Mouse (Mus musculus): Measurements from ENCODE around the gene Ptpdc1. TPM values are rescaled to one million over a fixed set of nuclear protein-coding genes. Genes with fewer than 3 reads are reported as not detected.

The Ptpdc1 gene
- polyA plus RNA-seq, 1 experiment from 2014 or later = 25.2 TPM

DNA sequence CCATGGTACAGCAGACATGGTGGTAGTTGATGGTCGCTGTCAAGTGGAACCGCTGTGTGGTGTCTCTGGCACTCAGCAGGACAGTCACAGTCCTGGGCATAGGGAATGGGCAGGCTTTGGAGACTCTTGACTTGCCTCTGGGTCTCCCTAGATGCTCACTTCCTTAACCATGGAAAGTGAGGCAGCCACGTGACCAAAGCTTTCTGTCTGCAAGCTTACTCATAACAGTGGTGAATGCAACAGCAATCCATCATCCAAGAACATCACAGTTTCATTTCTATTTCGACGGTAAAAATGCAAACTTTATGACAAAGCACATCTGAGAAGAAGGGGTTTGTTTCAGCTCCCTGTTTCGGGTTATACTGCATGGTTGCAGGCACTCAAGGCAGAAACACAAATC is 17.6 kb upstream of the Ptpdc1 start:
- ATAC-seq (ENCODE audit: low read depth) = no peak
- Histone ChIP-seq H3K27me3 (ENCODE audit: control insufficient read depth, insufficient read depth, low read length) (no peaks in the 10 kb centered on the region), H3K4me3 (ENCODE audit: low read depth, low read length) (no peak overlapping the region), H3K36me3 (ENCODE audit: control insufficient read depth, insufficient read depth, low read length) (no peaks in the 10 kb centered on the region), H3K4me1 (ENCODE audit: control insufficient read depth, insufficient read depth, low read length) (no peaks in the 10 kb centered on the region), H3K9ac (replicated peaks; ENCODE audit: low read depth, low read length) (no peak overlapping the region), H3K9me3 (ENCODE audit: control insufficient read depth, low read length) (no peaks in the 10 kb centered on the region), H3K4me2 (ENCODE audit: low read depth, low read length) (no peak overlapping the region), H3K27ac (ENCODE audit: low read depth, low read length) (no peak overlapping the region)
- WGBS = 94% methylated on average over 6 of the region's 6 CpGs

DNA sequence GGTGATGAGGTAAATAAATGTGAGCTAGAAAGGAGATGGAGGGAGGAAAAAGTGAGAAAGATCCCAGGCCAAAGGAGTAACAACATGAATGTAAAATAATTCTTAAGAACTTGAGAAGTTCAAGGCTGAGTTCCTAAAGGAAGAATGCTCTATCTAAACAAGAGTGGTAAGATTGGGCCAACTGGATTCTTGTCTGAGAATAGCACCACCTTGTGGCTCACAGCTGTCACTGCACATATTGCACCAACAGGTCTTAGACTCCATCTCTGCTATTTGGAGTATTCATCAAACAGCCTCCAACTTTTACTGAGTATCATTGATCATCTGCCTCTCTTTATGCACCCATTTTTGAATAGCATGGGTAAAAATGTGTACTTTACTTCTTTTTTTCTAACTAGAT is 14.1 kb upstream of the Ptpdc1 start:
- H3K27ac ChIP-seq (ENCODE audit: low read depth, low read length) = no peak overlapping the region
- H3K9ac ChIP-seq (replicated peaks; ENCODE audit: low read depth, low read length) = no peak overlapping the region
- no peak overlapping the region for H3K4me3 ChIP-seq (ENCODE audit: low read depth, low read length)
- no peaks in the 10 kb centered on the region for H3K4me1 ChIP-seq (ENCODE audit: control insufficient read depth, insufficient read depth, low read length)
- H3K4me2 ChIP-seq (ENCODE audit: low read depth, low read length) = no peak overlapping the region
- no peaks in the 10 kb centered on the region for H3K27me3 ChIP-seq (ENCODE audit: control insufficient read depth, insufficient read depth, low read length)
- H3K36me3 ChIP-seq (ENCODE audit: control insufficient read depth, insufficient read depth, low read length) = no peaks in the 10 kb centered on the region
- H3K9me3 ChIP-seq (ENCODE audit: control insufficient read depth, low read length) = no peaks in the 10 kb centered on the region
- ATAC-seq (ENCODE audit: low read depth) = no peak

DNA sequence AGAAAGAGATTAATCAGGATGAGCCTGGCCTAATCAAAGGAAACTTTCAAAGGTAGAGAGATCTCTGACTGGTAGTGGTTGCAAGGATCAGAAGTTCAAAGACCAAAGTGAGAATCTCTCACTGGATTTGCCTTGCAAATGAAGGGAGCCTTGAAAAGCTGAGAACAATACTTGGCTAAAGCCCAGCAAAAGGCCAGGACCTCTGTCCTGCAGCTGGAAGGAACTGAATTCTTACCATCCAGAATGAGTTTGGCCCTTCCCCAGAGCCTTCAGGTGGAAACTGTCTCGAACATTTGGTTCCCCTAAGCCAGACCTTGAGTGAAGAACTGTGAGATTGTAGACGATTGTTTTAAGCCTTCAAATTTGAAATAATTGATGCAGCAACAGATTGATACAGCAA is 12.2 kb upstream of the Ptpdc1 start:
- ATAC-seq (ENCODE audit: low read depth) = no peak
- Histone ChIP-seq H3K27ac (ENCODE audit: low read depth, low read length) (no peak overlapping the region), H3K4me1 (ENCODE audit: control insufficient read depth, insufficient read depth, low read length) (no peaks in the 10 kb centered on the region), H3K4me2 (ENCODE audit: low read depth, low read length) (no peak overlapping the region), H3K9ac (replicated peaks; ENCODE audit: low read depth, low read length) (no peak overlapping the region), H3K9me3 (ENCODE audit: control insufficient read depth, low read length) (no peaks in the 10 kb centered on the region), H3K27me3 (ENCODE audit: control insufficient read depth, insufficient read depth, low read length) (no peaks in the 10 kb centered on the region), H3K36me3 (ENCODE audit: control insufficient read depth, insufficient read depth, low read length) (no peaks in the 10 kb centered on the region), H3K4me3 (ENCODE audit: low read depth, low read length) (no peak overlapping the region)
- WGBS = 46% methylated on average over 2 of the region's 2 CpGs

DNA sequence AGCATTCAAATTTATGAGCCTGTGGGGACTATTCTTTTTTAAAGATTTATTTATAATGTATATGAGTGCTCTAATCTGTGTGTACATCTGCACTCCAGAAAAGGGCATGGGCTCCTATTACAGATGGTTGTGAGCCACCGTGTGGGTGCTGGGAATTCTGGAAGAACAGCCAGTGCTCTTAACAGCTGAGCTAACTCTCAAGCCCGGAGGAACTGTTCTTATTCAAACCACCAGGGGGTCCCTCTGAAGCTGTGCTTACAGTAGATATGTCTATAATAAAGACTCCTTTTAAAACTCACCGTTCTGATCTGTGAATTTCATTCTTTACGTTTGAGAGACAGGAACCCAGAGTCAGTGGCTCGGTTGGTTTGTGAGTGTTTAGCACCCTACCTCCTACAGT is 6.2 kb upstream of the Ptpdc1 start:
- Histone ChIP-seq H3K9ac (replicated peaks; ENCODE audit: low read depth, low read length) (no peak overlapping the region), H3K27me3 (ENCODE audit: control insufficient read depth, insufficient read depth, low read length) (no peaks in the 10 kb centered on the region), H3K9me3 (ENCODE audit: control insufficient read depth, low read length) (no peaks in the 10 kb centered on the region), H3K4me2 (ENCODE audit: low read depth, low read length) (no peak overlapping the region), H3K4me1 (ENCODE audit: control insufficient read depth, insufficient read depth, low read length) (no peaks in the 10 kb centered on the region), H3K4me3 (ENCODE audit: low read depth, low read length) (no peak overlapping the region), H3K36me3 (ENCODE audit: control insufficient read depth, insufficient read depth, low read length) (no peaks in the 10 kb centered on the region), H3K27ac (ENCODE audit: low read depth, low read length) (no peak overlapping the region)
- ATAC-seq (ENCODE audit: low read depth) = no peak
- WGBS = 76% methylated on average over 5 of the region's 5 CpGs

DNA sequence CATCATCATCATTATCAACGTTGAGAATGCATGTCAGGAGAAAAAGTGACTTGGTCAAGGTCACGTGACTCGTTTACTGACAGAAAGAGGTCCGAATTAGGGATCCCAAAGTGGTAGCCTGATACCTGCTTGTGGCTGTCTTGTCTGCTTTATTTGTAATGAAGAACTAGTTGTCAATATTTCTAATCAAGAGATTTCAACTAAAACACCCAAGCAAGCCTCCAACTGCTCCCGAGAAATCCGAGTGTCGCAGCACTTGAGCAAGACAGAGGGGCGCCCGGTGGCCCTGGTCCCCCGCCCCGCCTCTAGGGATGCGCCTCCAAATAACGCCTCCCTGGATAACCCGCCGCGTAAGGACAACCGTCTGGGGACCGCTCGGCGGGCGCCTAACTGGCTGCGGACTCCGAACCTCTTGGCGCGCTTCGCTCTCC is 481 bp downstream of the Ptpdc1 start:
- H3K4me3 ChIP-seq (ENCODE audit: low read depth, low read length) = peak overlapping the region; percentile 87
- H3K27me3 ChIP-seq (ENCODE audit: control insufficient read depth, insufficient read depth, low read length) = no peaks in the 10 kb centered on the region
- 3% methylated on average over 26 of the region's 26 CpGs for WGBS
- H3K9ac ChIP-seq (replicated peaks; ENCODE audit: low read depth, low read length) = peak overlapping the region; percentile 89
- peak; percentile 85 for ATAC-seq (ENCODE audit: low read depth)
- peaks cover 8% of the 10 kb centered on the region; the same call in 1 of the 2 replicates for H3K4me1 ChIP-seq (ENCODE audit: control insufficient read depth, insufficient read depth, low read length)
- H3K36me3 ChIP-seq (ENCODE audit: control insufficient read depth, insufficient read depth, low read length) = no peaks in the 10 kb centered on the region
- H3K9me3 ChIP-seq (ENCODE audit: control insufficient read depth, low read length) = no peaks in the 10 kb centered on the region
- peak overlapping the region; percentile 92 for H3K27ac ChIP-seq (ENCODE audit: low read depth, low read length)
- peak overlapping the region; percentile 60 for H3K4me2 ChIP-seq (ENCODE audit: low read depth, low read length)

DNA sequence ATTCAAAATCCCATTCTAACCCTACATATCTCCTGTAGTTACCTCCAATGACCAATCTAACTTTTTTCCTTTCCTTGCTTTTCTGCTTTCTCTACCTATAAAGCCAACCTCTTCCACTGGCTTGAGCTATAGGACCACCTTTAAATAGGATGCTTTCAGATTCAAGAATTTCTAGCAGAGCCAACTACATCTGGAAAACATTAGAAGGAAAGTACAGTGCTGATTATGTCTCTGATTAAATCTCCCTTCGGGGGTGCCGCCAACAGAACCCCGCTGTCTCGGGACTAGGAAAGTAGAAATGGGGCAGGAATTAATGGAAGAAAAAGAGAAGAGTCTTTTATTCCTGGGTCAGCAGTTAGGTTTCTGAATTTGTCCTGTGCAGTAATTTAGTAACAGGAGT is 6.6 kb downstream of the Ptpdc1 start:
- H3K4me1 ChIP-seq (ENCODE audit: control insufficient read depth, insufficient read depth, low read length) = no peaks in the 10 kb centered on the region
- no peaks in the 10 kb centered on the region; the same call in 1 of the 2 replicates for H3K9me3 ChIP-seq (ENCODE audit: control insufficient read depth, low read length)
- H3K4me3 ChIP-seq (ENCODE audit: low read depth, low read length) = no peak overlapping the region
- ATAC-seq (ENCODE audit: low read depth) = no peak
- H3K27ac ChIP-seq (ENCODE audit: low read depth, low read length) = no peak overlapping the region
- no peaks in the 10 kb centered on the region for H3K36me3 ChIP-seq (ENCODE audit: control insufficient read depth, insufficient read depth, low read length)
- WGBS = 90% methylated on average over 4 of the region's 4 CpGs
- H3K9ac ChIP-seq (replicated peaks; ENCODE audit: low read depth, low read length) = no peak overlapping the region
- H3K27me3 ChIP-seq (ENCODE audit: control insufficient read depth, insufficient read depth, low read length) = no peaks in the 10 kb centered on the region
- H3K4me2 ChIP-seq (ENCODE audit: low read depth, low read length) = no peak overlapping the region

DNA sequence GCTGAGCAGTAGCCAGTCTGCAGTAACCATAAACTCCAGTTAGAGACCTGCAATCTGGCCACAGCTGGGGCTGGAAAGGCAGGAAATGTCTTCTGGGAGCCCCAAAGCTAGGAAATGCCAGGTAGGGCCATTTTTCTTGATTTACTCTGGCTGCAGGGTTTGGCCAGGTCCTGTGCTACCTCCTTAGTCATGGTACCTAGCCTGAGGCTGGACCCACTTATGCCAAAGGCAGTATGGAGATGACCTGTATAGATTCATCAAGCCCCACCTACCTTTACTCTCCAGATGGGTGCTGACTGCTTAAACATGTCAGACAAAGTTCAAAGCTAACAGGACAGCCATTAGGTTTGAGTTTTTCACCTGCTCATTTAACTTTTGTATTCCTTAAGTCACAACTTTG is 7.7 kb downstream of the Ptpdc1 start:
- Histone ChIP-seq H3K27me3 (ENCODE audit: control insufficient read depth, insufficient read depth, low read length) (no peaks in the 10 kb centered on the region), H3K36me3 (ENCODE audit: control insufficient read depth, insufficient read depth, low read length) (no peaks in the 10 kb centered on the region), H3K9me3 (ENCODE audit: control insufficient read depth, low read length) (no peaks in the 10 kb centered on the region; the same call in 1 of the 2 replicates), H3K4me2 (ENCODE audit: low read depth, low read length) (no peak overlapping the region), H3K4me1 (ENCODE audit: control insufficient read depth, insufficient read depth, low read length) (no peaks in the 10 kb centered on the region), H3K27ac (ENCODE audit: low read depth, low read length) (no peak overlapping the region), H3K9ac (replicated peaks; ENCODE audit: low read depth, low read length) (no peak overlapping the region), H3K4me3 (ENCODE audit: low read depth, low read length) (no peak overlapping the region)
- ATAC-seq (ENCODE audit: low read depth) = no peak

DNA sequence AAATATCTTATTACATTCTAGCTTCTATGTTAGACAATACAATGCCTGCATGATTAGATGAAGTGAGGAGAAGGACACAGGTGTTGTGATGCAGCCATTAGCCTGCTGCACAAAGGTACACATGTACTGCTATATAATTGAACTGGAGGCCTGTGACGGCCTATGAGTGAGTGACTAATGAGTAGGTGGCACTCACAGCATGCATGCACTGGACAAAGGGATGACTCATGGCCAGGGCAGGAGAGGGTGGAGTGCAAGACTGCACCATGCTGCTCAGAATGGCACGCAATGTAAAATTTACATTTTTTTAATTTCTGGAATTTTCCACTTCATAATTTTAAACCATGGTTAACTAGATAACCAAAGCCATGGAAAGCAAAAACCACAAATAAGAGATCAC is 10.9 kb downstream of the Ptpdc1 start:
- no peaks in the 10 kb centered on the region for H3K27me3 ChIP-seq (ENCODE audit: control insufficient read depth, insufficient read depth, low read length)
- H3K27ac ChIP-seq (ENCODE audit: low read depth, low read length) = no peak overlapping the region
- no peaks in the 10 kb centered on the region; the same call in 1 of the 2 replicates for H3K9me3 ChIP-seq (ENCODE audit: control insufficient read depth, low read length)
- H3K4me3 ChIP-seq (ENCODE audit: low read depth, low read length) = no peak overlapping the region
- H3K4me2 ChIP-seq (ENCODE audit: low read depth, low read length) = no peak overlapping the region
- no peaks in the 10 kb centered on the region for H3K36me3 ChIP-seq (ENCODE audit: control insufficient read depth, insufficient read depth, low read length)
- no peaks in the 10 kb centered on the region for H3K4me1 ChIP-seq (ENCODE audit: control insufficient read depth, insufficient read depth, low read length)
- H3K9ac ChIP-seq (replicated peaks; ENCODE audit: low read depth, low read length) = no peak overlapping the region
- no peak for ATAC-seq (ENCODE audit: low read depth)
- 74% methylated on average over 2 of the region's 2 CpGs for WGBS

DNA sequence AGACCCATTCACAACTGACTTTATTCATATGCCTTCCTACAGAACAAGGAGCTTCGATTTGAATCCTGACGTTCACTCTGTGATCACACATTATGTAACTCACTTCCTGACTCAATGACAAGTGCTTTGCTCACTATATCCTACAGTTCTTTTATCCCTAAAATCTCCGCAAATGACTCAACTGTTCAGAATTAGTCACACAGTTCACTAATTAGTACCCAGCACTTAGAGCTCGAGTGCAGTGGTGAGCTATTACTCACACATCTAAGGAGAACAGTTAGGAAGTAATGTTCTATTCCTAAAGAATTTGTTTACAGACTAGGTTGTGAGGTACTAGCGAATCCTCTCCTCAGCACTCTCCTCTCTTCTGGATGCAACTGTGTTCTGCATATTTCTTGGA is 16.4 kb downstream of the Ptpdc1 start:
- H3K4me2 ChIP-seq (ENCODE audit: low read depth, low read length) = no peak overlapping the region
- WGBS = 68% methylated on average over 5 of the region's 5 CpGs
- no peaks in the 10 kb centered on the region for H3K36me3 ChIP-seq (ENCODE audit: control insufficient read depth, insufficient read depth, low read length)
- no peak overlapping the region for H3K9ac ChIP-seq (replicated peaks; ENCODE audit: low read depth, low read length)
- ATAC-seq (ENCODE audit: low read depth) = no peak
- H3K4me3 ChIP-seq (ENCODE audit: low read depth, low read length) = no peak overlapping the region
- H3K27me3 ChIP-seq (ENCODE audit: control insufficient read depth, insufficient read depth, low read length) = no peaks in the 10 kb centered on the region
- no peaks in the 10 kb centered on the region for H3K4me1 ChIP-seq (ENCODE audit: control insufficient read depth, insufficient read depth, low read length)
- H3K27ac ChIP-seq (ENCODE audit: low read depth, low read length) = no peak overlapping the region
- H3K9me3 ChIP-seq (ENCODE audit: control insufficient read depth, low read length) = no peaks in the 10 kb centered on the region

DNA sequence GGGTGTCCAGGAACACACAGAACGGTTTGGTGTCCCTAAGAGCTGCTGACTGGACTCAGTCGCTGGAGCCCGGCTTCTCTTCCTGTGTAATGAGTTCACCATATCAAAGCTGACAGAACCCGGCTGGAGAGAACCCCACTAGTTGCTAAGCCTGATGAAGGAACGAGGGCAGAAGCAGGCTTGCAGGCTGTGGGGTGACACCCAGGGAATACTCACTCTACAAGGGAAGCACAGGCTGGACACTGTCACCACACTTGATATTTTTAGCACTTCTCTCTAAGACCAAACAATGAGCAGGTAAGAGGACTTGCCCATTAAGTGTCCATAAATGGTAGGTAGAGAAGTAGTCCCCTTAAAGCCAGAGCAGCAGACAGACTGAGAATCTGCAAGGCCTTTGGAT is 20.9 kb downstream of the Ptpdc1 start:
- H3K4me1 ChIP-seq (ENCODE audit: control insufficient read depth, insufficient read depth, low read length) = no peaks in the 10 kb centered on the region
- no peak overlapping the region for H3K9ac ChIP-seq (replicated peaks; ENCODE audit: low read depth, low read length)
- no peaks in the 10 kb centered on the region for H3K27me3 ChIP-seq (ENCODE audit: control insufficient read depth, insufficient read depth, low read length)
- H3K36me3 ChIP-seq (ENCODE audit: control insufficient read depth, insufficient read depth, low read length) = no peaks in the 10 kb centered on the region; the same call in 1 of the 2 replicates
- H3K27ac ChIP-seq (ENCODE audit: low read depth, low read length) = no peak overlapping the region
- H3K9me3 ChIP-seq (ENCODE audit: control insufficient read depth, low read length) = no peaks in the 10 kb centered on the region
- 90% methylated on average over 5 of the region's 5 CpGs for WGBS
- ATAC-seq (ENCODE audit: low read depth) = no peak
- H3K4me3 ChIP-seq (ENCODE audit: low read depth, low read length) = no peak overlapping the region
- H3K4me2 ChIP-seq (ENCODE audit: low read depth, low read length) = no peak overlapping the region

Measured in neural tube, embryonic 14.5 days (tissue).